Mouse (Mus musculus) kidney, embryonic 14.5 days (tissue): ENCODE measurements at regions not wholly inside any gene's neighbourhood (a gene's known extent, or its start where the extent isn't known, plus 50 kb on each side); places are given as distances from the start of the nearest gene placed in this dataset.
A peak's percentile ranks its signal among the peaks of the same experiment; 100 is the strongest.

Experiments used
- ATAC-seq: fragments of 200-750 bp; cut with Nextera tagmentation; 2 replicates; pipeline ENCODE4 v1.8.0; 2017; ENCODE audit warnings: moderate number of reproducible peaks, mild to moderate bottlenecking, moderate TSS enrichment, moderate library complexity; ENCODE audit not compliant: low FRiP score, low TSS enrichment
- H3K27ac ChIP-seq: fragments of 300-500 bp; sonication (generic); 2 replicates; pipeline ENCODE4 v1.5.1; 2014; ENCODE audit warnings: low read depth, mild to moderate bottlenecking, low read length, moderate library complexity, mixed read lengths
- H3K27me3 ChIP-seq: fragments of 300-500 bp; sonication (generic); 2 replicates; pipeline ENCODE4 v1.6.1; 2014; ENCODE audit warnings: mild to moderate bottlenecking, low read length; ENCODE audit not compliant: control insufficient read depth, insufficient read depth
- H3K36me3 ChIP-seq: fragments of 300-500 bp; sonication (generic); 2 replicates; pipeline ENCODE4 v1.6.1; 2014; ENCODE audit warnings: low read length, mixed read lengths; ENCODE audit not compliant: control insufficient read depth, insufficient read depth
- H3K4me1 ChIP-seq: fragments of 300-500 bp; sonication (generic); 2 replicates; pipeline ENCODE4 v1.6.1; 2014; ENCODE audit warnings: low read length, mixed read lengths; ENCODE audit not compliant: control insufficient read depth, insufficient read depth
- H3K4me2 ChIP-seq: fragments of 300-500 bp; sonication (generic); replicated peaks from 2 replicates; pipeline ENCODE4 v1.6.1; 2014; ENCODE audit warnings: low read depth, mild to moderate bottlenecking, low read length
- H3K4me3 ChIP-seq: fragments of 300-500 bp; sonication (generic); 2 replicates; pipeline ENCODE4 v1.5.1; 2014; ENCODE audit warnings: mild to moderate bottlenecking, low read length
- H3K9ac ChIP-seq: fragments of 300-500 bp; sonication (generic); 2 replicates; pipeline ENCODE4 v1.6.1; 2014; ENCODE audit warnings: low read depth, mild to moderate bottlenecking, low read length, moderate library complexity
- H3K9me3 ChIP-seq: fragments of 300-500 bp; sonication (generic); 2 replicates; pipeline ENCODE4 v1.6.1; 2016; ENCODE audit warnings: low read length; ENCODE audit not compliant: control insufficient read depth
- WGBS: fragments of 180-500 bp; shearing (Covaris S2); extraction: QIAGEN DNeasy Blood & Tissue Kit; methylation state at CpG from one replicate; pipeline ENCODE4 v1.1.7; 2014; 5-methylcytosine and 5-hydroxymethylcytosine counted together

DNA sequence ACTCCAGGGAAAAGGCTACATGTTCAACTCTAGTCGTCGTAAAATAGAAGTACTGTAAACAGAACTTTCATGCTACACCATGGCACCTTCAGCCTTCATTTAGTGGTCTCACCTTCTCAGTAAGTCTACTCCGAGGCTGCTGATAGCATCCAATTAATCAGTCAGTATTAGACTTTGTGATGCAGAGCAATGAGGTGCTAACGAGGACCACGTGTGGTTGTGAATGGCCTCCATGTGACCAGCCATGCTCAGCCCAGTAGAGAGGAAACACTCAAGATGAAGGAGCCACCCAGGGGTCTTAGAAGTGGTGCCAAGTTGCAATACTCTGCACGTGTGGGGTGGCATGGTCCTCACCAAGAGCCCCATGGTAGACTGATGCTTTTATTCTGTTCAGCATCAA is 112.2 kb upstream of the Nt5e start:
- ATAC-seq: no peak
- WGBS: 56% methylated on average over 6 of the region's 6 CpGs

GRCm38 (mm10) chr9:88220360-88220759 is 106.6 kb upstream of the Nt5e start:
- Histone ChIP-seq H3K4me3 (no peak overlapping the region), H3K36me3 (no peaks in the 10 kb centered on the region), H3K27me3 (no peaks in the 10 kb centered on the region), H3K4me2 (no peak overlapping the region), H3K9ac (no peak overlapping the region), H3K9me3 (no peaks in the 10 kb centered on the region), H3K4me1 (no peaks in the 10 kb centered on the region), H3K27ac (no peak overlapping the region)
- WGBS: 59% methylated on average over 3 of the region's 3 CpGs
- ATAC-seq: no peak

More for the DNA sequence above, 112.2 kb upstream of the Nt5e start:
- no peak overlapping the region for H3K9ac ChIP-seq
- H3K27ac ChIP-seq: no peak overlapping the region
- H3K36me3 ChIP-seq: no peaks in the 10 kb centered on the region
- H3K9me3 ChIP-seq: no peaks in the 10 kb centered on the region
- H3K4me3 ChIP-seq: no peak overlapping the region
- no peak overlapping the region for H3K4me2 ChIP-seq
- H3K4me1 ChIP-seq: no peaks in the 10 kb centered on the region
- no peaks in the 10 kb centered on the region for H3K27me3 ChIP-seq

DNA sequence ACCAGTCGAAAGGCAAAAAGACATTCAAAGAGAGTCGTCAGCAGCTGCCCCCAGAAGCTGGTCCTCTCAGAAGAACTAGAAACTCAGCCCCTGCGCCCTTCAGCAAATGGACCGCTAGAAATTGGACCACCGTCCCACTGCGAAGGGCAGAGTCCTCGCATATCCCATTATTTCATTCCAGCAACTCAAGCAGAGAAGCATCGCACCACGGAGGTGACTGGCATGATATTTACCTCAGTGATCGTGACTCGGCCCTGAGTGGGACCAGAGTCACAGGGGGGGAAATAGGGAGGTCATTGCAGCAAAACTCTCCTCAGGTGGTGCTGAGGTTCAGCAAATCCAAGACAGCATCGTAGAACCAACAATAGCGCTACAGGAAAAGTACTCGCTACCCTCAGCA is 105.7 kb upstream of the Nt5e start:
- Histone ChIP-seq H3K4me3 (no peak overlapping the region), H3K27ac (no peak overlapping the region), H3K9me3 (no peaks in the 10 kb centered on the region), H3K36me3 (no peaks in the 10 kb centered on the region), H3K4me2 (no peak overlapping the region), H3K27me3 (no peaks in the 10 kb centered on the region), H3K9ac (no peak overlapping the region), H3K4me1 (no peaks in the 10 kb centered on the region)
- ATAC-seq: no peak
- WGBS: 77% methylated on average over 14 of the region's 14 CpGs

DNA sequence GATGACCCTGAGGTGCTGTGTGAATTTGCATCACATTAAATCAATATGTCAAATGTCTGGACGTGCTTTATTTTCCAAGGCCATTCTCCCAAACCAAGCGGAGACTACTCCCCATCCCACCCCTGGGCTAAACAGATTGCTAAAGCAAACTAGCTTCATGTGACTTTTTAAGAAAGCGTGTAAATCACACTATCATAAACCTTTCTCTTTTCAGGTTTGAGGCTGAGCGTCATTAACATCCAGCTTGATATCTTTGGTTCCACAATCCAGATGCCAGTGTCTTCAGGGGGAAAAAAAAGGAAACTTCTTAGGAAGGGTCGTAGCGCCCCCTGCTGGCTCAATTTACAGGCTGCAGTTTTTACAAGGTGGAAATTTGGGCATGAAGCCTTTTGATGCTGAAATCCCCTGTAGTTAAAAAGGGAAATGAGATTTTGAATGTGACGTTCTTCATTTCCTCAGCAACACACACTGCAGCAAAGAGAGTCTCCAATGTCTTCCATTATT is 105.1 kb upstream of the Nt5e start:
- Histone ChIP-seq H3K9me3 (no peaks in the 10 kb centered on the region), H3K27ac (no peak overlapping the region), H3K4me2 (no peak overlapping the region), H3K9ac (no peak overlapping the region), H3K4me1 (no peaks in the 10 kb centered on the region), H3K4me3 (no peak overlapping the region), H3K36me3 (no peaks in the 10 kb centered on the region), H3K27me3 (no peaks in the 10 kb centered on the region)
- 12% methylated on average over 7 of the region's 7 CpGs for WGBS
- peak; percentile 66 for ATAC-seq

- no peaks in the 10 kb centered on the region for H3K36me3 ChIP-seq
- no peak overlapping the region for H3K4me2 ChIP-seq
- no peak overlapping the region for H3K9ac ChIP-seq
- H3K9me3 ChIP-seq: no peaks in the 10 kb centered on the region
- no peak for ATAC-seq
- 71% methylated on average over 2 of the region's 2 CpGs for WGBS
- no peaks in the 10 kb centered on the region for H3K4me1 ChIP-seq
- H3K27ac ChIP-seq: no peak overlapping the region
- no peak overlapping the region for H3K4me3 ChIP-seq
- no peaks in the 10 kb centered on the region for H3K27me3 ChIP-seq
These were observed 89.9 kb upstream of the Nt5e start for GRCm38 (mm10) chr9:88237126-88237525.

DNA sequence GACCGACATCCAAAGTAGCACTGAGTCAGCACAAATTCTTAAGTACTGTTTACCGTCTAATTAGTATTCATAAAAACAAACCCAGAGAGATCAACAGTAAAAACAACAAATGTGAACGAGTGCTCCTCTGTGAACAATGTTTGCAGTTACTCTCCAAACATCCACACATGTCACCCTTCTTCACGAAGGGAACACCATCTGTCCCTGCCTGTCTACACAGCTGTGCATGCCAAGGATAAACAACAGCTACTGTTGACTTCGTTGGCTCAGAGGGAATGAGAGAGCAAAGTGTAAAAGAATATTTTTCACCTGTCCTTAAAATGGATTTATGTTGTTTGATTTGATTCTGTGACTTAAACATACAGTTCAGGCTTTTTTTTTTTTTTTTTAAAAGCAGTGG is 88.7 kb upstream of the Nt5e start:
- WGBS: 68% methylated on average over 5 of the region's 5 CpGs
- no peaks in the 10 kb centered on the region for H3K36me3 ChIP-seq
- no peaks in the 10 kb centered on the region for H3K27me3 ChIP-seq
- H3K27ac ChIP-seq: no peak overlapping the region
- H3K4me1 ChIP-seq: no peaks in the 10 kb centered on the region
- no peak overlapping the region for H3K4me2 ChIP-seq
- ATAC-seq: no peak
- no peak overlapping the region for H3K4me3 ChIP-seq
- H3K9me3 ChIP-seq: no peaks in the 10 kb centered on the region
- no peak overlapping the region for H3K9ac ChIP-seq

DNA sequence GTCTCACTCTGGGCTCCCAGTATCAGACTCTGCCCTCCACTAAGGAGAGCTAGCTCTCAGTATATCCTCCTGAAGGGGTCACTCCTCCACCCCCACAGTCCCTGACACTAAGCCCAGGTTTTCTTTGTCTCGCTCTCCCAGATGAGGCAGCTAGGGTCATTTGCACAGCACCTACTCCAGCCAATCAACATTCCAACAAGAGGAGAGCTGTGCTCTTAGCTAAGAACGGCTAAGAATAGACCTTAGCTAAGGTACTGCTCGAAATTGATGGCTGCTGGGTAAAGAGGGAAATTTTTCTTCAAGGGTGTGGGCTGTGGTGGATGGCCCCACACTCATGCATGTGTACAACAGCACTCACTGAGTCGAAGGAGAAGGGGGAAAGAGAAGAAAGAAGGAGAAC is 86.3 kb upstream of the Nt5e start:
- Histone ChIP-seq H3K4me2 (peak overlapping the region; percentile 76), H3K27me3 (no peaks in the 10 kb centered on the region), H3K36me3 (no peaks in the 10 kb centered on the region), H3K4me1 (no peaks in the 10 kb centered on the region), H3K9me3 (no peaks in the 10 kb centered on the region), H3K27ac (no peak overlapping the region), H3K4me3 (peak overlapping the region; percentile 35; the same call in 1 of the 2 replicates), H3K9ac (no peak overlapping the region)
- ATAC-seq: peak; percentile 46; the same call in 1 of the 2 replicates
- WGBS: 6% methylated on average over 4 of the region's 4 CpGs

DNA sequence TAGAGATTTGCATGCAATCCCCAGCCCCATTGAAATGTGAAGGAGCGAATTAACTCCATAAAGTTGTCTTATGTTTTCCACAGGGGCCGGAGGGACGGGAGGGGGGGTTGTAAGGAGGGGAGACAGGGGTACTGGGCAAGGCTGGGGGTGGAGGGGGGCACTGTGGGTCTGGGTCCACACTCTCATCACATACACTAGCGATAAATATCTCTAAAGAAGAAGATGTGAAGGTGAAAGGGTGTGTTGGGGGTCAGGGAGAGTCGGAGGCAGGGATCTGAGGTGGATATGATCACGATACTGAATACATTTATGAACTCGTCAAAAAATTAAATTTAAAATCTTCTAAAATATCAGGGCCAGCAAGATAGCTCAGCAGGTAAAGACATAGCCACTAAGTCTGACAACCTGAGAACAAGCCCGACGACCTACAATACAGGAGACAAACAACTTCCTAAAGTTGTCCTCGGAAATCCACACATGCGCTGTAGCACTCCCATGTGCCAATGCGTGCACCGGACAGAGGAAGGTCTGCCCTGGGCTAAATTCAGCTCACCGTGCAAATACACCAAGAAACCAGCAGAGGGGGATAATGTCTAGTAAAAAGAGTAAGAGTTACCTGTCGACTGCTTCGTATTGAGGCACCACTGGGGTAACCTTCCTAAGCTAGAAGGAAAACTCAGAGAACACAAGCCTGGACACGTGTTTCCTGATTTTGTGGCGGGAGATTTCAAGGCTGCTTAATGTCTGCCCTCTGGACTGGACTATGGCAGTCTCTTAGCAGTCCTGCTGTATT is 85.6 kb upstream of the Nt5e start:
- peak overlapping the region; percentile 76 for H3K4me2 ChIP-seq
- 5% methylated on average over 18 of the region's 18 CpGs for WGBS
- peak; percentile 97 for ATAC-seq
- no peak overlapping the region for H3K27ac ChIP-seq
- peak overlapping the region; percentile 48; the same call in 1 of the 2 replicates for H3K9ac ChIP-seq
- peak overlapping the region; percentile 35 for H3K4me3 ChIP-seq
- no peaks in the 10 kb centered on the region for H3K9me3 ChIP-seq
- no peaks in the 10 kb centered on the region for H3K27me3 ChIP-seq
- H3K36me3 ChIP-seq: no peaks in the 10 kb centered on the region
- no peaks in the 10 kb centered on the region for H3K4me1 ChIP-seq

DNA sequence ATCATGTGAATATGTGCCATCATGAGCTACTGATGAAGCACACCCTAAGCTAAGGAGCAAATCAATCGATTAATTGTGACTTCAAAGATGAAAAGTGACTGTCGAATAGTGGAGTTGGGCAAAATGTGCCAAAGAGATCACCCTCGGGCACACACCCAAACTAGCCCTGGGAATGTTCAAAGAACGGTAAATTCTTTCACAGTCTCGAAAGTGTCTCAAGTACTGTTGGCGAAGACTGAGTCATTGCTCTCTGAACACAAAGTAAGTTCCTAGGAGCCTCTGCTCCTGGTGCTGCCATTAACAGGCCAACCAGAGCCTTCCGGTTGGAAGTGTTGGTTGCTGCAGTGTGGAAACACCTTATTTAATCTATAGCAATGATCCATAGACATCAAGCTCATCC is 84.5 kb upstream of the Nt5e start:
- no peaks in the 10 kb centered on the region for H3K27me3 ChIP-seq
- 88% methylated on average over 7 of the region's 7 CpGs for WGBS
- no peak overlapping the region for H3K4me2 ChIP-seq
- H3K36me3 ChIP-seq: no peaks in the 10 kb centered on the region
- ATAC-seq: no peak
- no peak overlapping the region for H3K27ac ChIP-seq
- no peak overlapping the region for H3K9ac ChIP-seq
- no peaks in the 10 kb centered on the region for H3K4me1 ChIP-seq
- no peak overlapping the region for H3K4me3 ChIP-seq
- H3K9me3 ChIP-seq: no peaks in the 10 kb centered on the region
